Mouse (Mus musculus) neural tube, embryonic 13.5 days (tissue): ENCODE measurements around the gene Ppp1r18. TPM values are rescaled to one million over a fixed set of nuclear protein-coding genes. Genes with fewer than 3 reads are reported as not detected.

Experiments used
- ATAC-seq: fragments of 200-750 bp; cut with Nextera tagmentation; 2 replicates; pipeline ENCODE4 v1.8.0; 2017; ENCODE audit warnings: low read depth, mild to moderate bottlenecking, moderate TSS enrichment, moderate library complexity
- H3K27ac ChIP-seq: fragments of 300-500 bp; sonication (generic); replicated peaks from 2 replicates; pipeline ENCODE4 v1.5.1; 2015; ENCODE audit warnings: moderate library complexity, mild to moderate bottlenecking, inconsistent platforms
- H3K27me3 ChIP-seq: fragments of 300-500 bp; sonication (generic); 2 replicates; pipeline ENCODE4 v1.6.1; 2015; ENCODE audit warnings: mild to moderate bottlenecking, inconsistent platforms
- H3K36me3 ChIP-seq: fragments of 300-500 bp; sonication (generic); 2 replicates; pipeline ENCODE4 v1.6.1; 2015; ENCODE audit warnings: mild to moderate bottlenecking, inconsistent platforms
- H3K4me1 ChIP-seq: fragments of 300-500 bp; sonication (generic); replicated peaks from 2 replicates; pipeline ENCODE4 v1.6.1; 2015; ENCODE audit warnings: inconsistent platforms
- H3K4me2 ChIP-seq: fragments of 300-500 bp; sonication (generic); 2 replicates; pipeline ENCODE4 v1.6.1; 2015; ENCODE audit warnings: inconsistent platforms, mild to moderate bottlenecking, moderate library complexity
- H3K4me3 ChIP-seq: fragments of 300-500 bp; sonication (generic); 2 replicates; pipeline ENCODE4 v1.5.1; 2015; ENCODE audit warnings: mild to moderate bottlenecking, inconsistent platforms
- H3K9ac ChIP-seq: fragments of 300-500 bp; sonication (generic); 2 replicates; pipeline ENCODE4 v1.6.1; 2015; ENCODE audit warnings: moderate library complexity, mild to moderate bottlenecking, inconsistent platforms
- H3K9me3 ChIP-seq: fragments of 300-500 bp; sonication (generic); 2 replicates; pipeline ENCODE4 v1.6.1; 2016; ENCODE audit warnings: inconsistent platforms
- WGBS: fragments of 180-500 bp; shearing (Covaris S2); methylation state at CpG from one replicate; pipeline ENCODE4 v1.1.7; 2015; 5-methylcytosine and 5-hydroxymethylcytosine counted together
- polyA plus RNA-seq: library from polyadenylated mRNA; unstranded; fragments of >200 nt; fragmentation: Nextera tagmentation; extraction: Ambion mirVana; gene quantifications from 2 replicates; pipeline ENCODE4 v1.2.1, GENCODE M21; 2015

The Ppp1r18 gene
- polyA plus RNA-seq, 1 experiment from 2014 or later: 33.6 TPM

DNA sequence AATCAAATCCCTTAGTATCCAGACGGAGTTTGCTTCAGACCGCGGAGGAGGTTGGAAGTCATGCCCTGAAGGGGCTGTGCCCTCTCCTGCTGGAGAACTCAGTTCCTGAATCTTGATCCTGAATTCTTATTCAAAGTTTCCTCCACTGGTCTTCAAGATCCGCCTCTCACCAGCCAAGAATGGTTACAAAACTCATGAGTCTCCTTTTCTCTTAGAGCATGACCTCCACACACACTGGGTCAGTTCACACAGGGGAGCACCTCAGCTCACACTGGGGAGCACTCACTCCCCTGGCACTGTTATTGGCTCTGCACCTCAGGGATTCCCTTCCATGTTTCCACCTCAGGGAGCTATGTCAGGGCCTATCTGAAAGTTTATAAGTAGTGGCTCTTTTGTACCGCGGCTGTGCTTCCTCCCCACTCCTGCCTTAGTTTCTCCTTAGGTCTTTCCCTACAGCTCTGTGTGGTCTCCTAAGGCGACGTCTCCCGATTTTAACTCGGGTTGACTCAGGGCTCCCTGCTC lies 500 bp upstream of the Ppp1r18 start:
- Histone ChIP-seq H3K9ac (peak overlapping the region; percentile 95), H3K36me3 (peaks cover 4% of the 10 kb centered on the region), H3K27me3 (no peaks in the 10 kb centered on the region), H3K4me1 (peaks cover 56% of the 10 kb centered on the region), H3K4me2 (peak overlapping the region; percentile 100), H3K4me3 (peak overlapping the region; percentile 81), H3K9me3 (no peaks in the 10 kb centered on the region), H3K27ac (peak overlapping the region; percentile 98)
- ATAC-seq: no peak
- WGBS: 18% methylated on average over 10 of the region's 10 CpGs

DNA sequence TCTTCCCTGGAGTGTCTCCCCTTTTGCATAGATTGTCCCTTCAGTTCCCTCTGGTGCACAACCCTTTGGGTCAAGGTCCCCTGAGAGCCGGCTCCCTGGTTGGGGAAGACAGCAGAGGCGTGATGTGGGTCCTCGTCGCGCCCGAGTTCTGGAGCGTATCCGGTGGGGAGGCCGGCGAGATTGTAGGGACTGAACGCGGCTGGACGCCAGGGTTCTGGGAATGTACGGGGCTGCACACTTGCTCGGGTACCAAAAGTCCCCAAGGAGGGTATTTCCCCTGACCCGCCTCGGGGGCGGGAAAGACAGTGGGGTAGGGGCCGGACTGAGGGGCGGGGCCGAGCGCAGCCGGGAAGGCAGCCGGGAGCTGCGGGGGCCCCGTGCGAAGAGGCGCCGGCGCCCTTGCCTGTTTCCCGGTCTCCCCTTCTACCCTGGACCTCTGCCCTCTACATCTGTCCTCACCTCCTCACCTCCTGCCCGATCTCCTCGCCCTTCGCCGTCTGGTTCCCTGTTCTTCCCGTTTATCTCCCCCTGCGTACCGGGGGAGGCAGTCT lies 963 bp downstream of the Ppp1r18 start:
- peak overlapping the region; percentile 100 for H3K4me2 ChIP-seq
- peak overlapping the region; percentile 98 for H3K27ac ChIP-seq
- peaks cover 65% of the 10 kb centered on the region for H3K4me1 ChIP-seq
- peak overlapping the region; percentile 81 for H3K4me3 ChIP-seq
- peak overlapping the region; percentile 95 for H3K9ac ChIP-seq
- under 1% methylated on average over 38 of the region's 38 CpGs for WGBS
- no peaks in the 10 kb centered on the region for H3K27me3 ChIP-seq
- no peaks in the 10 kb centered on the region for H3K9me3 ChIP-seq
- ATAC-seq: peak; percentile 43
- H3K36me3 ChIP-seq: peaks cover 13% of the 10 kb centered on the region

DNA sequence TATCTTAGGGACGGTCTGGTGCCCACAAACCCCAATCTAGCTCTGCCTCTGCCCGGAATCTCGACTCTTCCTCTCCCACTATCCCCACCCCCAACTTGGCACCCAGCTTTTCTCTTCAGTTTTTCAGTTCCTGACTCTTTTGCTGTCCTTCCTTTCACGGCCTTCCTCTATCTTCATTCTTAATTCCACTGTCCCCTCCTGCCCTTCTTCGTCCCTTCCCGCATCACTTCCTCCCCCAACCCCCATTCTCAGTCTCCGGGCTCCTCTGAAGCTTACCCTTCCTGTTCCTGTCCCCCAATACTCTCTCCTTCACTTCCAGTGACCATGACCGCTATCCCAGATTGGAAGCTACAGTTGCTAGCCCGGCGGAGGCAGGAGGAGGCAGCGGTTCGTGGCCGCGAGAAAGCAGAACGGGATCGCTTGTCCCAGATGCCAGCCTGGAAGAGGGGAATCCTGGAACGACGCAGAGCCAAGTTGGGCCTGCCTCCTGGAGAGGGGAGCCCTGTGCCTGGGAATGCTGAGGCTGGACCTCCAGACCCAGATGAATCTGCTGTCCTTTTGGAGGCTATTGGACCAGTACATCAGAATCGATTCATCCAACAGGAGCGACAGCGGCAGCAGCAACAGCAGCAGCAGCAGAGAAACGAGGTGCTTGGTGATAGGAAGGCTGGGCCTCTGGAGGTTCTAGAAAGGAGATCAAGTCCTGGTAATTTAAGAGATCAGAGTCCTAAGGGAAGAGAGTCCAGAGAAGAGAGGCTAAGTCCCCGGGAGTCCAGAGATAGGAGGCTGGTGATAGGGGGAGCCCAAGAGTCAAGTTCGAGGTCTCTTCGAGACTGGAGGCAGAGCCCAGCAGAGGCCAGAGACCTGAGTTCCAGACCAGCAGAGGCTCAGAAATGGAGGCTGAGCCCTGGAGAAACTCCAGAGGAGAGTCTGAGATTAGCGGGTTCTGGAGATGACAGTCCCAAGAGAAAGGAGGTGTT lies 1.8 kb downstream of the Ppp1r18 start:
- ATAC-seq: no peak
- Histone ChIP-seq H3K4me2 (peak overlapping the region; percentile 100), H3K27ac (peak overlapping the region; percentile 98), H3K9me3 (no peaks in the 10 kb centered on the region), H3K4me1 (peaks cover 66% of the 10 kb centered on the region), H3K36me3 (peaks cover 15% of the 10 kb centered on the region), H3K27me3 (no peaks in the 10 kb centered on the region), H3K4me3 (peak overlapping the region; percentile 81), H3K9ac (peak overlapping the region; percentile 95)
- 8% methylated on average over 26 of the region's 26 CpGs for WGBS

DNA sequence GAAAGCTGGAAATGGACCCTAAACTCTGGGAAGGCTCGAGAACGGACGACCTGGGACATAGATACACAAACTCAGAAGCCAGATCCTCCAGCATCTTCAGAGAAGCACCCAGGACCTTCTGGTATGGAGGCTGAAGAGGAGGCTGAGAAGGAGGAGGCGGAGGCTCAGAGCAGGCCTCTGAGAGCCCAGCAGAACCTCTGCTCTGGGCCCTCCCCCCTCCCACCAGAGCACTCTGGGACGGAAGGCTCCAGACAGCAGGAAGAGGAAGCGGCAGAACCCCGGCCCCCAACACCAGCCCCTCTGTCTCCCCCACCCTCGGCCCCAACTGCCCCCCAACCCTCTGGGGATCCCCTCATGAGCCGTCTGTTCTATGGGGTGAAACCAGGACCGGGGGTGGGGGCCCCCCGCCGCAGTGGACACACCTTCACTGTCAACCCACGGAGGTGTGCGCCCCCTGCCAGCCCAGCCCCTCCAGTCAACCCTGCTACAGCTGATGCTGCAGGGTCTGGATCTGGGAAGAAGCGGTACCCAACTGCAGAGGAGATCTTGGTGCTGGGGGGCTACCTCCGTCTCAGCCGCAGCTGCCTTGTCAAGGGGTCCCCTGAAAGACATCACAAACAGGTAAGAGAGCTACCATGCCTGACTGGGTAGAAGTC lies 2.9 kb downstream of the Ppp1r18 start:
- no peak for ATAC-seq
- H3K9me3 ChIP-seq: no peaks in the 10 kb centered on the region
- no peaks in the 10 kb centered on the region for H3K27me3 ChIP-seq
- WGBS: 33% methylated on average over 17 of the region's 17 CpGs
- peak overlapping the region; percentile 100 for H3K4me2 ChIP-seq
- H3K4me3 ChIP-seq: peak overlapping the region; percentile 81
- H3K27ac ChIP-seq: peak overlapping the region; percentile 98
- peak overlapping the region; percentile 95 for H3K9ac ChIP-seq
- H3K36me3 ChIP-seq: peaks cover 21% of the 10 kb centered on the region
- H3K4me1 ChIP-seq: peaks cover 77% of the 10 kb centered on the region

DNA sequence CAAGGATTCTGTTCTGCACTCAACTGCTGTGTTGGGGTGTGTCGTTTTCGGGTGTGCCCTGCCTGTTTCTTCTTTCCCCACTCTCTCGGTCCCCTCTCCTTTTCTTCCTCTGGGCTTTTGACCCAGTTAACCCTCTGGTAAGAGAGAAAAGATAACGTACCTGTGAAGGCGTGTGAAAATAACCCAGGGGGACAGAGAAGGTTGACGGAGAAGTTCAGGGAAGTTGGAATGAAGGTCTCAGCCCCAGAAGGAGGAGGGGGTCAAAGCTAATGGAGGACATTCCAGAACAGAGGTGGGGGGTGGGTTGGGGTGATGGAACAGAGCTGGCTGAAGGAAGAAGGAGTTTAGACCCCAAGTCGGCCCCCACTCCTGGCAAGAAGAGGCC lies 3.6 kb downstream of the Ppp1r18 start:
- H3K27me3 ChIP-seq: no peaks in the 10 kb centered on the region
- ATAC-seq: no peak
- H3K4me1 ChIP-seq: peaks cover 83% of the 10 kb centered on the region
- no peaks in the 10 kb centered on the region for H3K9me3 ChIP-seq
- H3K9ac ChIP-seq: peak overlapping the region; percentile 95
- peaks cover 27% of the 10 kb centered on the region for H3K36me3 ChIP-seq
- H3K27ac ChIP-seq: peak overlapping the region; percentile 98
- H3K4me3 ChIP-seq: peak overlapping the region; percentile 81
- peak overlapping the region; percentile 100 for H3K4me2 ChIP-seq
- WGBS: 10% methylated on average over 7 of the region's 7 CpGs

DNA sequence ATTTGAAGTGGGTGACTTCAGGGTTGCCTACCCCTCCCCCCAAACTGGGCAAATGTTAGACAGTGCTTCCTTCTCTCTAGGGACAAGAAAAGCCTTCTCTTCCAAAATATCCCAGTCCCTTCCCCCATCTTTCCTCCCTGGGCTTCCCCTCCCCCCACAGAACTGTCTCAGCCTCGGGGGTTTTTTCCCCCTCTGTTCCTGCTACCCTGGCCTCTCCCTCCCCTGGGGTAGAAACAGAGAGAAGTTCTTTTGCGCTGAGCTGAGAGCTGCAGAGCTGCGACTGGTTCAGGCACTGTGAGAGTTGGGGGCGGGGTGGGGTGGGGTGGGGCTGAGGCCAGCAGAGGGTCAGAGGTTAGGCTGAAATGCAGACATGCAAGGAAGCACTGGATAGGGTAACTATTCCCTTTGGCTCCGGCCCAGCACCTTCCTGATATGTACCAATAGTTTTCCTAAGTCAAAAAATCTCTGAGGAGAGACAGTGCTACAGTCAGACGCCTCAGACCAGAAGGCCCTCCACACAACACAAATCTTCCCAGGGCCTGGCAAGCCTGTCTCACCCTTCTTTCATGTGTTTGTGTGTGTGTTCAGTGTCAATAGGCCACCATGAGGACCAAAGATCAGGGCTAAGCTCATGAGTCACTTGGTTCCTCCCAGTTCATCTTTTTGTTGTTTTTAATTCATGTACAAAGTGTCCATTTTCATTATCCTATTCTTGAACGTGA lies 4.1 kb downstream of the Ppp1r18 start:
- Histone ChIP-seq H3K27ac (peak overlapping the region; percentile 98), H3K4me1 (peaks cover 81% of the 10 kb centered on the region), H3K9me3 (no peaks in the 10 kb centered on the region), H3K27me3 (no peaks in the 10 kb centered on the region), H3K4me3 (peak overlapping the region; percentile 81), H3K36me3 (peaks cover 33% of the 10 kb centered on the region), H3K9ac (peak overlapping the region; percentile 95), H3K4me2 (peak overlapping the region; percentile 100)
- WGBS: 3% methylated on average over 7 of the region's 7 CpGs
- ATAC-seq: no peak

DNA sequence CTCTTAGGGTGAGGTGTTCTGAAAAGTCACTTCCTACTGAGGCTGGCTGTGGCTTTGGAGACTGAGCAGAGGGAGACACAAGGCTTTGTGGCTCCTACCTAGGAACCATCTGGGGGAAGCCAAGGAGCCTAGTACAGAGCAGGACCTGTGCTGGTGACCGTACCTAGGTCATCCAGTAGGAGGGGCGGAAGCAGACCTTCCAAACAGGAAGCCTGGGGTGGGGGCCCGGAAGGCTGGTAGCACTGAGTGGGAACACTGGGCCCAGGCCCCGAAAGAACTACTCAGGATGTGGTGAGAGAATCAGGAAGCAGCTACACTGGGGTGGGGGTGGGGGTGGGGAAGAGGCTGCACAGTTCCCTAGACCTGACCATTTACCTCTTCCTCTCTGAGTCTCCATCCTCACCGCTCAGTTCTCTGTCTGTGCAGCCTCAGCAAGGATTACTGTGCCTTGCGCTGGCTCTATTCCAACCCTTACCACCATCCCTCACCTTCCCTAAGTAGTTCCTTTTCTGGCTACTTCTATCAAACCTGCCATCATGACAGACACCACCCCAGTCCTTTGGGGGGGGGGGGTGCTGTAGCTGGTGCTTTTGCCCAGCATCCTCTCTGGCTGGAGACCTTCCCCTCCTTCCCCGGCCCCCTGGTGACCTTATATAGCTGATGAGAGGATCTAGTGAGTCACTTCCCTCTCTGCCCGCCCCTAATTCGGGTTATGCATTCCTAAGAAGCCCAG lies 4.9 kb downstream of the Ppp1r18 start:
- peaks cover 73% of the 10 kb centered on the region for H3K4me1 ChIP-seq
- 63% methylated on average over 9 of the region's 9 CpGs for WGBS

DNA sequence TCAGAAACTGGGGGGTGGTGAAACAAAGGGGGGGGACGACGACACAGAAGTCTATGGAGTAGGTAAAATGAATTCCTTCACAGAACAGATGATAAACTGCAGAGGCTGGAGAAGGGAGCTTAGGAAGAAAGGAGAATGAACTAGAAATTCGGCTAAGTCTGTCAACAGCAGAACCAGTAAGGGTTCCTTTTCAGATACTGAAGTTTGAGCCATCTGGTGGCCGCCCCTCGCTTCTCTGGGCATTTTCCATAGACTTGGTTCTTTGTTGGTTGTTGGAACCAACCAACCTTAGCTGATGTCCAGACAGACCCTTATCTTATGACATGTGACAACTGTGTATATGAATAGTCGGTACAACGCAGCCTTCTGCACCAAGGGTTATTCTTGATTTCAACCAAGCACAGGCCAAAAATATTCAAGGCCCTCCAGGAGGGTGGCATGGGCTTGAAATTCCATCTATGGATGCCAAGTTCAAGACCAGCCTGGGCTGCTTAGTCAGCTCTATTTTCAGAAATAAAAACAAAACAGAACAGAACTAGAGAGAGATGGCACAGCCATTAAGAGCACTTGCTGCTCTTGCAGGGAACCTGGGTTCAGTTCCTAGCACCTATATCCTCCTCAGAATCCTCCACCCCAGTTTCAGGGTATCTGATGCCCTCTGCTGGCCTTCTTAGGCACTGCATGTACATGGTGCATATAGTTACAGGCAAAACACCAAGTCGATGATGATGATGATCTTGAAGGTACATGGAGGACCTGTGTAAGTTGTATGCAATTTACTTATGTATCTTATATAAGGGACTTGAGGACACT lies 5.7 kb downstream of the Ppp1r18 start:
- Histone ChIP-seq H3K27ac (peak overlapping the region; percentile 98; the same call in 1 of the 2 replicates), H3K27me3 (no peaks in the 10 kb centered on the region), H3K4me3 (peak overlapping the region; percentile 81), H3K4me1 (peaks cover 73% of the 10 kb centered on the region), H3K9ac (peak overlapping the region; percentile 95), H3K36me3 (peaks cover 48% of the 10 kb centered on the region), H3K9me3 (no peaks in the 10 kb centered on the region), H3K4me2 (peak overlapping the region; percentile 100)
- ATAC-seq: no peak
- WGBS: 86% methylated on average over 8 of the region's 8 CpGs

More for the DNA sequence above, 4.9 kb downstream of the Ppp1r18 start:
- H3K27me3 ChIP-seq: no peaks in the 10 kb centered on the region
- H3K4me2 ChIP-seq: peak overlapping the region; percentile 100
- H3K9ac ChIP-seq: peak overlapping the region; percentile 95
- H3K36me3 ChIP-seq: peaks cover 41% of the 10 kb centered on the region
- H3K4me3 ChIP-seq: peak overlapping the region; percentile 81
- H3K27ac ChIP-seq: peak overlapping the region; percentile 98
- ATAC-seq: no peak
- no peaks in the 10 kb centered on the region for H3K9me3 ChIP-seq

DNA sequence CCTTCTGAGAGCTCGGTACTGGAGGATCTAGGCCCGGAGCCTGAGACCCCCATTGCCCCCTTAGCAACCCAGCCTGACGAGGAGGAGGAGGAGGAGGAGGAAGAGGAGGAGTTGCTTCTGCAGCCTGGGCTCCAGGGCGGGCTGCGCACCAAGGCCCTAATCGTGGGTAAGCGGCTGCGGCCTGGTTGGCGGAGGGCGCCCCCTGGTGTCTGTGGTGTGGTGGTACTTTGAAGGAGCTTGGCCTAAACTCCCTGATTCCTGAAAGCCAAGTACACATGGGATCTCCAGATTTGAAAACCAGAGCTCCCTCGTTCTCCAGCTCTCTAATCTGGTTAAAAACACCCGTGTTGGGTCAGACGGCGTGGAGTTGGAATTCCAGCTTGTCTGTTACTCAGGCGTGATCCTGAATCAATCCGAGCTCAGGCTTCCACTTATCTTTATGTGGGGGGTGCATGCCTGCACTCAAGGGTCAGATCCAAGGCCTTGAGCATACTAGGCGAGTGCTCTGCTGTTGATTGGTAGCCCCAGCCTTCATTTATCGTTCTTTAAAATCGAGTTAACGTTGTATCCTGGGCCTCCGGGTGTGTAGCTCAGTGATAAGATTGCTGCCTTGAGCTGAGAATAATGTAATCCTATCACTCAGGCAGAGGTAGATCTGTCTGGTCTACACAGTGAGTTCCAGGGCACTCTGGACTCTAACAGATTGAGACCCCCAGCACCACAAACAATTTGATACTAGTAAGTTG lies 8.6 kb downstream of the Ppp1r18 start:
- Histone ChIP-seq H3K9ac (peak overlapping the region; percentile 52), H3K4me2 (peak overlapping the region; percentile 36)
- ATAC-seq: no peak

DNA sequence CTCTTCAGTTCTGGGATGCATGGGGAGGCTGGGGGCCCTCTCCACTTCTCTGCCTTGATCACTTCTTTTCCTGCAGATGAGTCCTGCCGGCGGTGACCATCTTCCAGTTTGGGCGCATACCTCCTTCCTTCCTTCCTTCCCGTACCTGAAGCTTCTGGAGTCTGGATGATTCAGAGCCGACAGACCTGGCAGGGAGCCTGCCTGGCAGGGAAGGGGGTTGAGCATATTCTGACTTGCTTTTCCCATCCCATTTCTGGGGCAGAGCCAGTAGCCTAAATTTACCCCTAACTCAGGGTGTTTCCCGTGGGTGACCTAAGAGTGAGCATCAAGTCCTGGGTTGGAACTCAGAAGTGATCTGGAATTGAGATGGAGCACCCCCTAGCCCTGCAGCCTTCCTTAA lies 9.3 kb downstream of the Ppp1r18 start:
- peaks cover 59% of the 10 kb centered on the region for H3K36me3 ChIP-seq
- no peaks in the 10 kb centered on the region for H3K9me3 ChIP-seq
- H3K4me1 ChIP-seq: peaks cover 43% of the 10 kb centered on the region
- H3K4me2 ChIP-seq: no peak overlapping the region
- WGBS: 90% methylated on average over 6 of the region's 6 CpGs
- H3K27ac ChIP-seq: no peak overlapping the region
- H3K9ac ChIP-seq: no peak overlapping the region
- H3K27me3 ChIP-seq: no peaks in the 10 kb centered on the region
- ATAC-seq: no peak
- no peak overlapping the region for H3K4me3 ChIP-seq

More for the DNA sequence above, 8.6 kb downstream of the Ppp1r18 start:
- H3K27me3 ChIP-seq: no peaks in the 10 kb centered on the region
- peaks cover 59% of the 10 kb centered on the region for H3K36me3 ChIP-seq
- H3K27ac ChIP-seq: 0 out of 2 replicates have a peak overlapping the region, but pooled peaks have one; percentile 33
- peak overlapping the region; percentile 11; the same call in 1 of the 2 replicates for H3K4me3 ChIP-seq
- H3K4me1 ChIP-seq: peaks cover 51% of the 10 kb centered on the region
- 31% methylated on average over 21 of the region's 21 CpGs for WGBS
- no peaks in the 10 kb centered on the region for H3K9me3 ChIP-seq
